Mouse (Mus musculus): ENCODE results near the gene P2rx4.

Gene P2rx4

GRCm38 (mm10) chr5:122703574-122703973 is 3.8 kb upstream of the P2rx4 start:
- DNase-seq (ENCODE audit: low spot score) = no peak

GRCm38 (mm10) chr5:122704571-122704970 is 2.8 kb upstream of the P2rx4 start:
- no peak for DNase-seq (ENCODE audit: low spot score)

GRCm38 (mm10) chr5:122705174-122705573 is 2.2 kb upstream of the P2rx4 start:
- DNase-seq (ENCODE audit: low spot score) = no peak

GRCm38 (mm10) chr5:122706917-122707275 is 448 bp upstream of the P2rx4 start:
- DNase-seq (ENCODE audit: low spot score) = no peak

GRCm38 (mm10) chr5:122708819-122709218 is 1.5 kb downstream of the P2rx4 start:
- DNase-seq (ENCODE audit: low spot score) = no peak

GRCm38 (mm10) chr5:122715723-122716122 is 8.4 kb downstream of the P2rx4 start:
- DNase-seq (ENCODE audit: low spot score) = no peak

GRCm38 (mm10) chr5:122716793-122717192 is 9.4 kb downstream of the P2rx4 start:
- no peak for DNase-seq (ENCODE audit: low spot score)

- DNase-seq (ENCODE audit: low spot score) = no peak
Observed at GRCm38 (mm10) chr5:122718400-122718799, 11.1 kb downstream of the P2rx4 start.

GRCm38 (mm10) chr5:122719168-122719567 is 11.8 kb downstream of the P2rx4 start:
- DNase-seq (ENCODE audit: low spot score) = no peak

- no peak for DNase-seq (ENCODE audit: low spot score)
Observed at GRCm38 (mm10) chr5:122725453-122725852, 18.1 kb downstream of the P2rx4 start.

- peak; percentile 68 for DNase-seq (ENCODE audit: low spot score)
Observed at GRCm38 (mm10) chr5:122726068-122726467, 18.7 kb downstream of the P2rx4 start.

- DNase-seq (ENCODE audit: low spot score) = no peak
Observed at GRCm38 (mm10) chr5:122726595-122726994, 19.3 kb downstream of the P2rx4 start.

- DNase-seq (ENCODE audit: low spot score) = no peak
Observed at GRCm38 (mm10) chr5:122727096-122727495, 19.8 kb downstream of the P2rx4 start.

GRCm38 (mm10) chr5:122730776-122731175 is 23.4 kb downstream of the P2rx4 start:
- no peak for DNase-seq (ENCODE audit: low spot score)

- DNase-seq (ENCODE audit: low spot score) = peak; percentile 45
Observed at GRCm38 (mm10) chr5:122731321-122731720, 24.0 kb downstream of the P2rx4 start.

GRCm38 (mm10) chr5:122731991-122732673 is 24.8 kb downstream of the P2rx4 start:
- no peak for DNase-seq (ENCODE audit: low spot score)

GRCm38 (mm10) chr5:122733881-122734280 is 26.5 kb downstream of the P2rx4 start:
- DNase-seq (ENCODE audit: low spot score) = no peak

GRCm38 (mm10) chr5:122735853-122736252 is 28.5 kb downstream of the P2rx4 start:
- no peak for DNase-seq (ENCODE audit: low spot score)

- DNase-seq (ENCODE audit: low spot score) = no peak
Observed at GRCm38 (mm10) chr5:122736761-122737160, 29.4 kb downstream of the P2rx4 start.

- DNase-seq (ENCODE audit: low spot score) = no peak
Observed at GRCm38 (mm10) chr5:122743880-122744422, 36.6 kb downstream of the P2rx4 start.

GRCm38 (mm10) chr5:122747950-122748349 is 40.6 kb downstream of the P2rx4 start:
- no peak for DNase-seq (ENCODE audit: low spot score)

GRCm38 (mm10) chr5:122754477-122754876 is 47.1 kb downstream of the P2rx4 start:
- no peak for DNase-seq (ENCODE audit: low spot score)

GRCm38 (mm10) chr5:122755620-122756019 is 48.3 kb downstream of the P2rx4 start:
- DNase-seq (ENCODE audit: low spot score) = no peak

GRCm38 (mm10) chr5:122756144-122756543 is 48.8 kb downstream of the P2rx4 start:
- no peak for DNase-seq (ENCODE audit: low spot score)
